11 mouse cellular contexts compared by ENCODE assay signal in genomic region chr17:47831161-47831560, GRCm38 (mm10). TPM values are rescaled to one million over a fixed set of nuclear protein-coding genes. Genes with fewer than 3 reads are reported as not detected.
A peak's percentile ranks its signal among the peaks of the same experiment; 100 is the strongest.
DNase-seq lines count a peak whose midpoint lies in the region; ATAC-seq lines count a peak whose summit lies in the region.
"Had no signal": no experiment of that assay in that cellular context is flagged by ENCODE, and none has a peak within 500 bp of the region (broad histone marks: within the 10 kb centered on the region; RNA-seq: fewer than 3 reads in every experiment).

No protein-coding gene starts in this region.

- H3K9me3 ChIP-seq in heart, embryonic 15.5 days (replicated peaks): no peaks in the 10 kb centered on the region
- H3K9me3 ChIP-seq in hindbrain, embryonic 11.5 days (ENCODE audit: control insufficient read depth, low read length): no peaks in the 10 kb centered on the region
- no peaks in the 10 kb centered on the region for H3K9me3 ChIP-seq in midbrain, embryonic 13.5 days

- no peak for DNase-seq in heart, postnatal 4 days
- peak; percentile 68 for DNase-seq in embryo, embryonic 10.5 days (ENCODE audit: low spot score)
- peak; percentile 45 for DNase-seq in hindbrain, embryonic 11.5 days (ENCODE audit: low spot score)
- DNase-seq in right cerebral cortex, postnatal 36 days (ENCODE audit: low spot score in 2 of 2): no peak
- no peak for DNase-seq in spleen, postnatal 4 days (ENCODE audit: low spot score in 2 of 2)
- DNase-seq: cerebellum, postnatal 36 days; right cerebral cortex, postnatal 25 days had no signal

- H3K4me1 ChIP-seq in heart, embryonic 15.5 days (replicated peaks): peaks cover 43% of the 10 kb centered on the region
- peaks cover 10% of the 10 kb centered on the region for H3K4me1 ChIP-seq in hindbrain, embryonic 11.5 days (replicated peaks; ENCODE audit: control insufficient read depth, insufficient read depth, low read length)
- peaks cover 38% of the 10 kb centered on the region for H3K4me1 ChIP-seq in midbrain, embryonic 13.5 days (replicated peaks)

- 28% methylated on average over 9 of the region's 9 CpGs for WGBS in heart, embryonic 15.5 days
- 3% methylated on average over 9 of the region's 9 CpGs for WGBS in hindbrain, embryonic 11.5 days
- 4% methylated on average over 9 of the region's 9 CpGs for WGBS in midbrain, embryonic 13.5 days

- H3K27ac ChIP-seq in heart, embryonic 15.5 days: peak overlapping the region; percentile 87
- peak overlapping the region; percentile 59 for H3K27ac ChIP-seq in hindbrain, embryonic 11.5 days (ENCODE audit: low read depth, low read length)
- no peak overlapping the region for H3K27ac ChIP-seq in midbrain, embryonic 13.5 days

- peak overlapping the region; percentile 86; the same call in 1 of the 2 replicates for H3K9ac ChIP-seq in heart, embryonic 15.5 days
- peak overlapping the region; percentile 42; the same call in 1 of the 2 replicates for H3K9ac ChIP-seq in hindbrain, embryonic 11.5 days (ENCODE audit: low read depth, low read length)
- peak overlapping the region; percentile 32; the same call in 1 of the 2 replicates for H3K9ac ChIP-seq in midbrain, embryonic 13.5 days (replicated peaks)

- H3K4me2 ChIP-seq in heart, embryonic 15.5 days: peak overlapping the region; percentile 94
- peak overlapping the region; percentile 88 for H3K4me2 ChIP-seq in hindbrain, embryonic 11.5 days (replicated peaks; ENCODE audit: low read depth, low read length)
- H3K4me2 ChIP-seq in midbrain, embryonic 13.5 days (replicated peaks): peak overlapping the region; percentile 95; the same call in 1 of the 2 replicates

- H3K4me3 ChIP-seq in heart, embryonic 15.5 days: peak overlapping the region; percentile 92
- peak overlapping the region; percentile 65; the same call in 1 of the 2 replicates for H3K4me3 ChIP-seq in hindbrain, embryonic 11.5 days (ENCODE audit: low read depth, low read length)
- no peak overlapping the region for H3K4me3 ChIP-seq in midbrain, embryonic 13.5 days (replicated peaks)
- H3K4me3 ChIP-seq: megakaryocyte, embryonic 14.5 days had no signal

- ATAC-seq in heart, embryonic 15.5 days (replicated peaks; ENCODE audit: insufficient number of reproducible peaks, insufficient read depth, low FRiP score, low read depth): no peak
- ATAC-seq in hindbrain, embryonic 11.5 days (ENCODE audit: low FRiP score): peak; percentile 25; the same call in 1 of the 2 replicates
- ATAC-seq in midbrain, embryonic 13.5 days: 0 out of 2 replicates have a peak, but pooled peaks have one; percentile 35
- no peak for ATAC-seq in megakaryocyte, adult 5-6 weeks (ENCODE audit: poor library complexity, severe bottlenecking)

- H3K36me3 ChIP-seq in heart, embryonic 15.5 days: peaks cover 9% of the 10 kb centered on the region
- no peaks in the 10 kb centered on the region for H3K36me3 ChIP-seq in hindbrain, embryonic 11.5 days (ENCODE audit: control insufficient read depth, insufficient read depth, low read length)
- no peaks in the 10 kb centered on the region for H3K36me3 ChIP-seq in midbrain, embryonic 13.5 days

- no peaks in the 10 kb centered on the region for H3K27me3 ChIP-seq in heart, embryonic 15.5 days
- peaks cover 26% of the 10 kb centered on the region for H3K27me3 ChIP-seq in hindbrain, embryonic 11.5 days (ENCODE audit: control insufficient read depth, insufficient read depth, low read length)
- H3K27me3 ChIP-seq in midbrain, embryonic 13.5 days: peaks cover 47% of the 10 kb centered on the region

RNA-seq across cellular contexts. Expression of gene Mdfi, which starts 3.3 kb away (rescaled TPM):
- 7.9 and 12.1 TPM in 2 replicates for polyA plus RNA-seq in heart, embryonic 15.5 days (2015; fragmentation: Nextera tagmentation; extraction: Ambion mirVana)
- total RNA-seq in heart, postnatal 4 days (2021): 10 to 100 TPM; 16.4 to 20.2 TPM
- polyA plus RNA-seq in hindbrain, embryonic 11.5 days (2014; fragmentation: Nextera tagmentation; extraction: Ambion mirVana): 39.0 and 40.5 TPM in 2 replicates
- polyA plus RNA-seq in midbrain, embryonic 13.5 days (2015; fragmentation: Nextera tagmentation; extraction: Ambion mirVana): 2.8 and 4.4 TPM in 2 replicates
- total RNA-seq in megakaryocyte, adult 5-6 weeks (2015): not detected in 2 replicates
- not detected in 2 replicates for total RNA-seq in megakaryocyte, adult 5-6 weeks (2017)

Comparison
In these comparisons a context has a peak if more than half of its experiments do, and no peak if none do; other contexts are left out.
1. ATAC-seq: peak in hindbrain, embryonic 11.5 days (single experiment) and midbrain, embryonic 13.5 days (single experiment); none in heart, embryonic 15.5 days (single experiment) and megakaryocyte, adult 5-6 weeks (single experiment).
2. H3K9ac ChIP-seq: peak in every context shown above with its lines; median percentile 86 in heart, embryonic 15.5 days; 42 in hindbrain, embryonic 11.5 days; 32 in midbrain, embryonic 13.5 days.
3. DNase-seq: peak in embryo, embryonic 10.5 days (single experiment) and hindbrain, embryonic 11.5 days (single experiment); none in heart, postnatal 4 days (single experiment), right cerebral cortex, postnatal 36 days (0 of 2) and spleen, postnatal 4 days (0 of 2).
4. Peak in every context shown above with its lines, with median percentiles within 50 percentile points of each other: H3K4me2 ChIP-seq.